Mouse (Mus musculus): ENCODE data around the gene Mrps6. TPM values are rescaled to one million over a fixed set of nuclear protein-coding genes. Genes with fewer than 3 reads are reported as not detected.

Mrps6 gene
- polyA plus RNA-seq (2016; fragmentation: Nextera tagmentation; extraction: Ambion mirVana), result 49.3 and 54.7 TPM in 2 replicates

DNA sequence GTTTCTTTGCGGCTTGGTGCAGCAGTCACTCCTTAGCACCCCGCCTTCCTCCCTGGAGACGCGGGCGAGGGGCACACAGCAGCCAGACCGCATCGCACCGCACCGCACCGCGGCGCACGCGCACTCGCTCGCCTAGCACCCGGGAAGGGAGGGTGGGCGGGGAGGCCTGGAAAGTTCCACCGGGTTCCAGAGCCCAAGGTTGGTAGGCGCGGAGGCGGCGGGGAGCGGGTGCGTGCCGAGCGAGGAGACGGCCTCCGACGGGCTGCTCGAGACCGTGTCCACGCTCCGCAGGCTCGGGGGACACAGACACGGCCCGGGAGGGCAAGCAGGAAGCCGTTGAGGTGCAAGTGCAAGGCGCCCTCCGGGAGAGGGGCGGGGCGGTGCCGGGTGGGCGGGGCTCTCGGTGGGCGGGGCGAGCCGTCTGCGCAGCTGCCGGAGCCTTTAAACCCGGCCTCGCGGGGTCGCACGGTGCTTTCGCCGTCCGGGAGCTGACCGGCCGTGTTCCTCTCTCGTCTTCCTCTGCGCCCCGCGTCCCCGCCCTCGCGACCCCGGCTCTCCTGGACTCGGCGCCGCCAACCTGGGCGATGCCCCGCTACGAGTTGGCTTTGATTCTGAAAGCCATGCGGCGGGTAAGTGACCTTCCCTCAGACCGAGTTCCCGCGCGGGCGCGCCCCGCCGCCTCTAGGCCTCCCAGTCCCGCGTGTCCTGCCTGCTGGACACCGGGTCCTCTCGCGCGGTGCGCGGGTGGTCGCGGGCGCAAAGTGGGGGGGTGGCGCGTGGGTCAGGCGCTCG, at the start of gene Mrps6, which contains the start of the genes Gm49711 and Slc5a3:
Gene Mrps6 (plus strand): TSS at position 419 of the 792 bp plus-strand sequence.
Gene Gm49711 (plus strand): TSS at position 465 of the 792 bp plus-strand sequence.
Gene Slc5a3 (plus strand): TSS at position 471 of the 792 bp plus-strand sequence.
- Histone ChIP-seq H3K9me3 (replicated peaks) (peaks cover 10% of the 10 kb centered on the region), H3K36me3 (peaks cover 23% of the 10 kb centered on the region), H3K27ac (peak within 1 kb of the TSS; percentile 73), H3K4me2 (peak within 1 kb of the TSS; percentile 100), H3K4me3 (peak within 1 kb of the TSS; percentile 92), H3K27me3 (replicated peaks) (no peaks in the 10 kb centered on the region), H3K9ac (peak within 1 kb of the TSS; percentile 89), H3K4me1 (peaks cover 21% of the 10 kb centered on the region)
- ATAC-seq, result peak; percentile 92
- WGBS (ENCODE audit: insufficient replicate concordance), result under 1% methylated on average over 83 of the region's 99 CpGs

DNA sequence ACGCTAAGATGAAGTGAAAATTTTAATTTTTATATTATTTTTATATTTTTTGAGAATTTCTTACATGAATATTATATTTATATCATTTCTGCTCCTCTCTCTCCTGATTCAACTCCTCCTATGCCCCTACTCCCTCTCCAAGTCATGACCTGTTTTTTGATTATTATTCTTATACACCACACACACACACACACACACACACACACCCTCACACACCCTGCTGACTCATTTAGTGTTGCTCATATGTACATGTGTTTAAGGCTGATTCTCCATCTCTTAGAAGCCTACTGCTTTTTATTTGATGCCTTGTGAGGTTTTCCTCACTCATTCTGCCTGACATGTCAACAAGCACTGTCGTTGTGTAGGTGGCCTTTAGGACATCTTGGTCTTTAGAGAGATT, 48.5 kb upstream of the Mrps6 start:
- WGBS (ENCODE audit: insufficient replicate concordance), result 67% methylated on average over 2 of the region's 2 CpGs
- Histone ChIP-seq H3K4me2 (no peak overlapping the region), H3K36me3 (no peaks in the 10 kb centered on the region), H3K4me3 (no peak overlapping the region), H3K4me1 (no peaks in the 10 kb centered on the region), H3K9me3 (replicated peaks) (no peaks in the 10 kb centered on the region), H3K27ac (no peak overlapping the region), H3K27me3 (replicated peaks) (no peaks in the 10 kb centered on the region), H3K9ac (no peak overlapping the region)
- no peak for ATAC-seq

DNA sequence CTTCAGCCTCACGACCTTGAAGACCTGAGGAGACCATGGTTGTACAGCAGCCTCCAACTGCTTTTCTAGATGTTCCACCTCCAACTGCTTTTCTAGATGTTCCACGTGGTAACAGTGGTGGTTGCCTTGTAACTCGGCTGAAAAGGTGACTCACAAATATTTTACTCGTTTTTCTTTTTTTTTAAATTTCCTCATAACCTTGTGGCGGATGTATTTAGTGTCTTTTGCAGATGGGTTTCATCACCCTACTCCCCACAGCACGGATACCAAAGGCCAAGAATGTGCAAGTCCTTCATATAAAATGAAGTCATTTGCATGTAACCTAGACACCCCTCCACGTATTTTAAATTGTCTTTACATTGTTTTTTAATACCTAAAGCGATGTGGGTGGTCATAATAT, 41.3 kb upstream of the Mrps6 start:
- ATAC-seq, result no peak

DNA sequence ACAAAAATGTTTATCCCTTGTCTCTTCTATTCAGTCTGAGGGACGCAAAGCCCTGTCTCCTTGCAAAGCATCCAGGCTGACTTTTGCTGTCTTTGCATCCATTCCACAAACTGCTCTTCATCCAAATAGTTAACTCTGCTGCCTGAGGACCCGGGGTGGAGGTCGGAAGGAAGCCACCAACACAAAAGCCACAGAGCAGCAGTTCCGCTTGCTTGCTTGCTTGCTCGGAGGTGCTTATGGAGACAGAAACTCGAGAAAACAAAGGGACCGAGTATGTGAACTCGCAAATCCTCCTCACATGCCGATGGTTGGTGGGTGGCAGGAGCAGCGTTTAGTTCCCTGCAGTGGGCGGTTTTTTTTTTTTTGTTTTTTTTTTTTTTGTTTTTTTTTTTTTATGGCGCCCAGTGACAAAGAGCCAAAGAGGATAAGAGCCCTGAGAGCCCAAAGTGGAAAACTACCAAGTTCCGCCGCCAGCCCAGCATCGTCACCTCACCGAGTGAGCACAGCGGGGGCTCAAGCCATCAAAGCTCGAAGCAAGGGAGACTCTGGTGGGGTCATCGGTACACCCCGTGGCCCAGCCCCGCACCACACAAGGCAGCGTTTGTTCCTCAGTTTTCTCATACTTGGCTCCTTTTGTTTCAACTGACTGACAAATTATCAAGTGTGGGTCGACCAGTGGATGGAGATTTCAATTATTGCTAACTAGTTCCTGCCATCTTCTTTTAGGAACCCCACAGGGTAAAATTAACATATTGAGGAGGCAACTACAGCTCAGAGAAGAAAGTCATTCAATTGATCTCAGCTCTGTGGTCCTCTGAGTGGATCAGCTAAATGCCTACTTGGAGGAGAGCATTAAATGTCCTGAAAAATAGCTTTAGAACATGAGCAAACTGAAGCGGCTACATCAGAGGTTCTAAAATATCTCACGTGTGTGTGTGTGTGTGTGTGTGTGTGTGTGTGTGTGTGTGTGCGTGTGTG, 38.6 kb upstream of the Mrps6 start:
- Histone ChIP-seq H3K27me3 (replicated peaks) (peaks cover 14% of the 10 kb centered on the region; the same call in 1 of the 2 replicates), H3K4me2 (peak overlapping the region; percentile 55), H3K4me1 (peaks cover 18% of the 10 kb centered on the region), H3K4me3 (peak overlapping the region; percentile 23), H3K9me3 (replicated peaks) (no peaks in the 10 kb centered on the region), H3K9ac (no peak overlapping the region), H3K36me3 (no peaks in the 10 kb centered on the region), H3K27ac (no peak overlapping the region)
- 7% methylated on average over 26 of the region's 26 CpGs for WGBS (ENCODE audit: insufficient replicate concordance)
- no peak for ATAC-seq

More for the DNA sequence above, 41.3 kb upstream of the Mrps6 start:
- Histone ChIP-seq H3K9ac (no peak overlapping the region), H3K27ac (no peak overlapping the region), H3K4me2 (no peak overlapping the region), H3K4me1 (peaks cover 3% of the 10 kb centered on the region), H3K27me3 (replicated peaks) (peaks cover 14% of the 10 kb centered on the region; the same call in 1 of the 2 replicates), H3K4me3 (no peak overlapping the region), H3K9me3 (replicated peaks) (no peaks in the 10 kb centered on the region), H3K36me3 (no peaks in the 10 kb centered on the region)
- 69% methylated on average over 8 of the region's 8 CpGs for WGBS (ENCODE audit: insufficient replicate concordance)

DNA sequence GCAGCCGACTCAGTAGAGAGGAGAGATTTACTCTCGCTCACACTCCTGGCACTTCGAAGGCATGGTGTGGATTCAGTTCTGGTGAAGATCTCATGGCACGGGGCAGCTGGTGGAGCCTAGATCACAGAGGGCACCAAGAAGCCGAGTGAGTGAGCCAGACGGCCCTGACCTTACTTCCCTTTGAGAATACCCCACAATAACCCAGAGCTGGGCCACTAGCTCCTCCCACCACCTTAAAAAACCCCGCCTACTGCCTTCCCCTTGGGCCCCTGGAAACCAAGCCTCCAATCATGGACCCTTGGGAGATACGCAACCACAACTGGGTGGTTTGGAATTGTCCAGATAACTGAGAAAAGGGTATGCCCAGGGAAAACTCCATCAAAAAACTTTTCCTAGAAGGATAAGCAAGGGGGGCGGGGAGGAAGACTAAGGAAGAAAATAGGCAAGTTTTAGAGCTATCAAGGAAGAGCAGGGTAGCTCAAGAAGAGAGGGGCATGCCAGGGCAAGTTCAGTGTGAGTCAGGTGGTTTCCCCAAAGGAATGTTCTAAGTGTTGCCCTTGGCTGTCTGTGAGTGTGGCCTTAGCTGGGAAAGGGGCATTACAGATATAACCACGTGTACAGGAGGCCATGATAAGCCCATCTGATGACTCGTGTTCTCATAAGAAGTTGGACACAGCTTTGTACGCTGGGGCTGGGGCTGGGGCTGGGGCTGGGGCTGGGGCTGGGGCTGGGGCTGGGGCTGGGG, 36.2 kb upstream of the Mrps6 start:
- Histone ChIP-seq H3K36me3 (no peaks in the 10 kb centered on the region), H3K4me1 (peaks cover 18% of the 10 kb centered on the region), H3K27me3 (replicated peaks) (peaks cover 14% of the 10 kb centered on the region; the same call in 1 of the 2 replicates), H3K4me3 (no peak overlapping the region), H3K4me2 (no peak overlapping the region), H3K9ac (no peak overlapping the region), H3K27ac (no peak overlapping the region), H3K9me3 (replicated peaks) (no peaks in the 10 kb centered on the region)
- no peak for ATAC-seq
- WGBS (ENCODE audit: insufficient replicate concordance), result 47% methylated on average over 12 of the region's 12 CpGs

DNA sequence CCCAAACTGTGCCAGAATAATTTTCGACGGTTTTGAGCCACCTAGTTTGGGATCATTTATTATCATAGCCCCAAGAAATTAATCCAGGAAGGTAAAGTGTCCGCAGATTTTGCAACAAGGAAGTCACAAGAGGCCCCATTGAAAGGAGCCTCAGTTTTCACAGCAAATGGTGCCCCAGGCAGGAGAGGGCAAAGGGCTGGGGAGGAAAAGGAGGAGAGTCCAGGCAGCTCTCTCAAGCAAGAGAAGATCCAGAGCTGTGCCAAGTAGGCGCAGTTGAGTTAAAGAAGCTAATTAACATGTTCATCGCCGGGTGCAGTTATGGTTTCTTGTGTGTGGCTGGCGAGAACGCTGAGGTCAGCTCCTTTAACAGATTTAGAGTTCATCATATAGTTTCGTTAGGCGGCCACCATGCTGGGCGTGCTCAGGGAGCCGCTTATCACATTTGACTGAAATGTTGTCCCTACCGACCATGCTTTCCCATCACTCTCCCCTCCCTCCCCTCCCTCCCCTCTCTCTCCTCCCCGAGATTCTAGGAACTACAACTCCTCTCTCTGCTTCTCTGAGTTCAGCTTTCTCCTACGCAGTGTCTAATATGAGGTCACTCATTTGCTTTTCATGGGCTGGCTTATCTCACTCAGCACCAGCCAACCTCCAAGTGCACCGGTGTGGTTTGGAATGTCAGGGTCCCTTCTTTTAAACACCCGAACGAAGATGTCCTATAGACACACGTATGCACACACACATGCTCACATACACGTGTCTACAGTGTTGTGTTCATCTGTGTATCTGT, 35.4 kb upstream of the Mrps6 start:
- no peak overlapping the region for H3K9ac ChIP-seq
- 45% methylated on average over 20 of the region's 20 CpGs for WGBS (ENCODE audit: insufficient replicate concordance)
- peaks cover 18% of the 10 kb centered on the region for H3K4me1 ChIP-seq
- H3K27ac ChIP-seq, result no peak overlapping the region
- ATAC-seq, result no peak
- peaks cover 14% of the 10 kb centered on the region; the same call in 1 of the 2 replicates for H3K27me3 ChIP-seq (replicated peaks)
- H3K4me2 ChIP-seq, result no peak overlapping the region
- no peaks in the 10 kb centered on the region for H3K36me3 ChIP-seq
- no peaks in the 10 kb centered on the region for H3K9me3 ChIP-seq (replicated peaks)
- no peak overlapping the region for H3K4me3 ChIP-seq

DNA sequence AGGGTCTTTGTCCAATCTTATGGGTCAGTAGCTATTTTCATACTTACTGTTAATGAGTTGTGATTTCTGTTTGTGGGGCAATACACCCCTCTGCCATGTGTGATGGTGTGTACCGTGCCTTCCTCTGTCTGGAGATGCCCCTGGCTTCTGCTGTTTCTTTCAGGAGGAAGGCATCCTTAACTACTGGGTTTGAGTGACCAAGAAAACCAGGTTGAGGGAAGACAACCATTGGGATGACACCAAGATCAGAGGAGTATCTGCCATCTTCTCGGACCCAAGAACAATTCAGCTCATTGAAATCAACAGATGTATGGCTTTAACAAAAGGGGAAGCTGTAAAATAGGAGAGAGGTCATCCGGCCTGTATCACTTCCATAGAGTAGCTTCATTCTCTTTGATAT, 24.8 kb upstream of the Mrps6 start:
- Histone ChIP-seq H3K9me3 (replicated peaks) (no peaks in the 10 kb centered on the region), H3K4me3 (no peak overlapping the region), H3K4me1 (no peaks in the 10 kb centered on the region), H3K27ac (no peak overlapping the region), H3K36me3 (no peaks in the 10 kb centered on the region), H3K4me2 (no peak overlapping the region), H3K27me3 (replicated peaks) (no peaks in the 10 kb centered on the region), H3K9ac (no peak overlapping the region)
- ATAC-seq, result no peak
- 62% methylated on average over 3 of the region's 3 CpGs for WGBS (ENCODE audit: insufficient replicate concordance)

DNA sequence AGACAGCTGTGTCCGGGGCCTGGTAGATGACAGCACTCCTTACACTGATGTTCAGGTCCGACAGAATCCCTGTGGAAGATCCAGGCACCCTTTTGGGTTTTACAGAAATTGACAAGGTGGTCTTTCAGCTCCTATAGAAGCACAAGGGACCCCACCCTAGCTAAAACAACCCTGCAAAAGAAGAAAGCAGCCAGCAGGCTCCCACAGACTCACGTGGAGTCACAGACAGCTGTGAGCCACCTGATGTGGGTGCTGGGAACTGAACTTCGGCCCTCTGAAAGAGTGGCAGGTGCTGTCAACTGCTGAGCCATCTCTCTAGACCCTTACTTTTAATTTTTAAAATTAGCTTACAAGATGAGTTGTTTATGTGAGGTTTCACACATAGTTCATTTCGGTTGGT, 23.4 kb upstream of the Mrps6 start:
- H3K4me3 ChIP-seq, result no peak overlapping the region
- WGBS (ENCODE audit: insufficient replicate concordance), result 50% methylated on average over 5 of the region's 5 CpGs

DNA sequence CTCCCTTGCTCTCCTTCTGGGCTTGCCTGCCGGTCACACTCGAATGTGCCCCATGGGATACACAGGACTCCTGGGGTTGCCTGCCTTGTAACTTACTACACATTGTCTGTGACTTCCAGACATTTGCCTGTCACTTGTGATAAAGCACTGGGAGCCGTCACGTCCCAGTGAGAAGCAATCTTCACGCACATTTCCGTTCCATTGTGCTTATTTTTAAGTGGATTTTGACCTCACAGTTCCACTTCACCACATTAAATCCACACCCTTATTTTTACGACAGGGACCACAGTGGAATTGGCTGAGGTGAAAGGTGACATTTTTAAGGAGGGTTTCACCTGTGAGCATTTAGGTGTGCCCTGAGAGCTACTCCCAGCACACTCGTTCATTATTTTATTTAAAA, 21.4 kb upstream of the Mrps6 start:
- ATAC-seq, result no peak
- H3K27ac ChIP-seq, result no peak overlapping the region

More for the DNA sequence above, 23.4 kb upstream of the Mrps6 start:
- H3K9me3 ChIP-seq (replicated peaks), result no peaks in the 10 kb centered on the region
- no peak overlapping the region for H3K27ac ChIP-seq
- ATAC-seq, result no peak
- no peak overlapping the region for H3K4me2 ChIP-seq
- no peak overlapping the region for H3K9ac ChIP-seq
- H3K36me3 ChIP-seq, result no peaks in the 10 kb centered on the region
- H3K27me3 ChIP-seq (replicated peaks), result no peaks in the 10 kb centered on the region
- H3K4me1 ChIP-seq, result no peaks in the 10 kb centered on the region

DNA sequence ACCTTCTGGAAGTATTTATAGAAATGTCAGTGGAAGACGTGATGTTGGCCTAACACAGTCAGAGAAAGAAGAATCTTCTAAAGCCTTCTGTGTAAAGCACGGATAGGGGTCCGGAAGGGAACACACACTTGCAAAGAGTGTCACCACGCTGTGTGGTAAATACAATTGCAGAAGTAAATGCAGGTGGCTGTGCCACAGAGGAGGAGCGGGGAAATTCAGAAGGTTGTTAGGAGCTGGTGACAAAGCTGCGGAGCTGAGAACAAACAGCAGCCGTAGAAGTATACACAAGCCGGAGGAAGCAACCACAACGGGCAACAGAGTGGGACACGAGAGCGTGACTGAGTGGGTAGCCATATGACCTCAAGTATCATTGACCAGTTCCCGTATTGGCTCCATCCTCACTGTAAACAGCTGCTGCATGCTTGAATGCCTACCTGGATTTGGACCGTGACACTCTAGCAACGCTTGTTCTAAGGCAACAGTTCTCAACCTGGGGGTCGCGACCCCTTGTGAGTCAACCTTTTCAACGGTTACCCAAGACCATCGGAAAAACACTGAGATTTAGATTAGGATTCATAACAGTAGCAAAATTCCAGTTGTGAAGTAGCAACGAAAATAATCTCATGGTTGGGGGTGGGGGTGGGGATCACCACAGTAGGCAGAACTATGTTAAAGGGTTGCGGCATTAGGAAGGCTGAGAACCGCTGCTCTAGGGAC, 20.0 kb upstream of the Mrps6 start:
- H3K9ac ChIP-seq, result no peak overlapping the region
- no peaks in the 10 kb centered on the region for H3K27me3 ChIP-seq (replicated peaks)
- ATAC-seq, result no peak
- no peak overlapping the region for H3K4me3 ChIP-seq
- H3K4me1 ChIP-seq, result no peaks in the 10 kb centered on the region
- no peak overlapping the region for H3K4me2 ChIP-seq
- WGBS (ENCODE audit: insufficient replicate concordance), result 73% methylated on average over 21 of the region's 21 CpGs
- no peaks in the 10 kb centered on the region for H3K36me3 ChIP-seq
- H3K9me3 ChIP-seq (replicated peaks), result no peaks in the 10 kb centered on the region
- H3K27ac ChIP-seq, result no peak overlapping the region

More for the DNA sequence above, 21.4 kb upstream of the Mrps6 start:
- Histone ChIP-seq H3K4me1 (no peaks in the 10 kb centered on the region), H3K4me2 (no peak overlapping the region), H3K9me3 (replicated peaks) (no peaks in the 10 kb centered on the region), H3K27me3 (replicated peaks) (no peaks in the 10 kb centered on the region), H3K9ac (no peak overlapping the region), H3K4me3 (no peak overlapping the region), H3K36me3 (no peaks in the 10 kb centered on the region)
- WGBS (ENCODE audit: insufficient replicate concordance), result 56% methylated on average over 8 of the region's 8 CpGs

Data from liver, embryonic 12.5 days (tissue).